Mouse (Mus musculus) kidney, postnatal 0 days (tissue): ENCODE measurements at regions not wholly inside any gene's neighbourhood (a gene's known extent, or its start where the extent isn't known, plus 50 kb on each side); places are given as distances from the start of the nearest gene placed in this dataset.

Experiments used
- ATAC-seq: fragments of 200-750 bp; cut with Nextera tagmentation; replicated peaks from 2 replicates; pipeline ENCODE4 v1.8.0; 2017; ENCODE audit warnings: low read depth, moderate number of reproducible peaks, moderate TSS enrichment, moderate library complexity; ENCODE audit not compliant: low FRiP score
- DNase-seq: peaks from one replicate; pipeline ENCODE4 v3.0.0-alpha.2; 2016; ENCODE audit warnings: low spot score
- H3K27ac ChIP-seq: fragments of 300-500 bp; sonication (generic); 2 replicates; pipeline ENCODE4 v1.5.1; 2014; ENCODE audit warnings: mild to moderate bottlenecking
- H3K27me3 ChIP-seq: fragments of 300-500 bp; sonication (generic); 2 replicates; pipeline ENCODE4 v1.6.1; 2014; ENCODE audit warnings: low read length, mixed read lengths; ENCODE audit not compliant: insufficient read depth
- H3K36me3 ChIP-seq: fragments of 300-500 bp; sonication (generic); 2 replicates; pipeline ENCODE4 v1.6.1; 2014; ENCODE audit warnings: low read length, mixed read lengths; ENCODE audit not compliant: insufficient read depth
- H3K4me1 ChIP-seq: fragments of 300-500 bp; sonication (generic); replicated peaks from 2 replicates; pipeline ENCODE4 v1.6.1; 2014; ENCODE audit warnings: antibody characterized with exemption, low read length, mixed read lengths; ENCODE audit not compliant: insufficient read depth
- H3K4me2 ChIP-seq: fragments of 300-500 bp; sonication (generic); 2 replicates; pipeline ENCODE4 v1.6.1; 2014; ENCODE audit warnings: mild to moderate bottlenecking, low read length, moderate library complexity, mixed read lengths
- H3K4me3 ChIP-seq: fragments of 300-500 bp; sonication (generic); replicated peaks from 2 replicates; pipeline ENCODE4 v1.5.1; 2014; ENCODE audit warnings: low read depth, low read length
- H3K9ac ChIP-seq: fragments of 300-500 bp; sonication (generic); 2 replicates; pipeline ENCODE4 v1.6.1; 2014; ENCODE audit warnings: low read depth, low read length
- H3K9me3 ChIP-seq: fragments of 300-500 bp; sonication (generic); replicated peaks from 2 replicates; pipeline ENCODE4 v1.6.1; 2016; ENCODE audit warnings: low read length, inconsistent platforms, mixed read lengths
- CTCF ChIP-seq: IDR thresholded peaks from 2 replicates; pipeline ENCODE4 v1.5.1; 2016; ENCODE audit warnings: antibody characterized with exemption, low read depth, mild to moderate bottlenecking, moderate library complexity
- WGBS: fragments of 180-500 bp; shearing (Covaris S2); extraction: QIAGEN DNeasy Blood & Tissue Kit; methylation state at CpG from one replicate; pipeline ENCODE4 v1.1.7; 2014; 5-methylcytosine and 5-hydroxymethylcytosine counted together

- Histone ChIP-seq H3K9me3 (no peaks in the 10 kb centered on the region), H3K27ac (no peak overlapping the region), H3K9ac (no peak overlapping the region), H3K36me3 (no peaks in the 10 kb centered on the region), H3K27me3 (no peaks in the 10 kb centered on the region), H3K4me1 (no peaks in the 10 kb centered on the region), H3K4me2 (no peak overlapping the region), H3K4me3 (no peak overlapping the region)
- no peak for TF ChIP-seq CTCF
- DNase-seq (no peak), ATAC-seq (no peak)
- 59% methylated on average over 3 of the region's 3 CpGs for WGBS
Measured at GRCm38 (mm10) chr1:16007809-16008208, 85.3 kb downstream of the 4930444P10Rik start.

GRCm38 (mm10) chr1:16006888-16007287 lies 86.2 kb downstream of the 4930444P10Rik start:
- no peak for ATAC-seq
- WGBS: 75% methylated on average over 2 of the region's 2 CpGs

GRCm38 (mm10) chr1:15997135-15997534 lies 96.0 kb downstream of the 4930444P10Rik start:
- 62% methylated on average over 5 of the region's 5 CpGs for WGBS

More at GRCm38 (mm10) chr1:16006888-16007287, 86.2 kb downstream of the 4930444P10Rik start:
- peak; percentile 36 for TF ChIP-seq CTCF
- Histone ChIP-seq H3K9me3 (no peaks in the 10 kb centered on the region), H3K36me3 (no peaks in the 10 kb centered on the region), H3K27ac (no peak overlapping the region), H3K4me2 (no peak overlapping the region), H3K4me1 (no peaks in the 10 kb centered on the region), H3K27me3 (no peaks in the 10 kb centered on the region), H3K9ac (no peak overlapping the region), H3K4me3 (no peak overlapping the region)
- no peak for DNase-seq

GRCm38 (mm10) chr1:15996341-15996740 lies 96.8 kb downstream of the 4930444P10Rik start:
- 0 out of 2 replicates have a peak, but pooled peaks cover 3% of the 10 kb centered on the region for H3K9me3 ChIP-seq
- DNase-seq (no peak), ATAC-seq (no peak)
- H3K27me3 ChIP-seq: no peaks in the 10 kb centered on the region
- H3K4me3 ChIP-seq: no peak overlapping the region
- no peak overlapping the region for H3K27ac ChIP-seq
- no peaks in the 10 kb centered on the region for H3K4me1 ChIP-seq
- WGBS: 47% methylated on average over 2 of the region's 2 CpGs
- no peak for TF ChIP-seq CTCF
- H3K9ac ChIP-seq: no peak overlapping the region
- no peak overlapping the region for H3K4me2 ChIP-seq
- H3K36me3 ChIP-seq: no peaks in the 10 kb centered on the region

More at GRCm38 (mm10) chr1:15997135-15997534, 96.0 kb downstream of the 4930444P10Rik start:
- TF ChIP-seq CTCF: no peak
- ATAC-seq (no peak), DNase-seq (no peak)
- no peaks in the 10 kb centered on the region for H3K27me3 ChIP-seq
- H3K9me3 ChIP-seq: 0 out of 2 replicates have a peak, but pooled peaks cover 3% of the 10 kb centered on the region
- no peak overlapping the region for H3K4me3 ChIP-seq
- no peak overlapping the region for H3K4me2 ChIP-seq
- no peaks in the 10 kb centered on the region for H3K36me3 ChIP-seq
- H3K27ac ChIP-seq: no peak overlapping the region
- H3K4me1 ChIP-seq: no peaks in the 10 kb centered on the region
- no peak overlapping the region for H3K9ac ChIP-seq

- Histone ChIP-seq H3K4me1 (no peaks in the 10 kb centered on the region), H3K4me2 (no peak overlapping the region), H3K36me3 (no peaks in the 10 kb centered on the region), H3K4me3 (no peak overlapping the region), H3K9ac (no peak overlapping the region), H3K9me3 (no peaks in the 10 kb centered on the region), H3K27me3 (no peaks in the 10 kb centered on the region), H3K27ac (no peak overlapping the region)
- 41% methylated on average over 4 of the region's 4 CpGs for WGBS
- ATAC-seq: peak; percentile 65; the same call in 1 of the 2 replicates
- peak; percentile 73 for TF ChIP-seq CTCF
- DNase-seq: peak; percentile 62
Measured at GRCm38 (mm10) chr1:15993561-15994410, 99.3 kb downstream of the 4930444P10Rik start.

- DNase-seq (no peak), ATAC-seq (no peak)
- 59% methylated on average over 2 of the region's 2 CpGs for WGBS
- Histone ChIP-seq H3K27ac (no peak overlapping the region), H3K36me3 (no peaks in the 10 kb centered on the region), H3K9me3 (no peaks in the 10 kb centered on the region), H3K9ac (no peak overlapping the region), H3K4me2 (no peak overlapping the region), H3K4me1 (no peaks in the 10 kb centered on the region), H3K27me3 (no peaks in the 10 kb centered on the region), H3K4me3 (no peak overlapping the region)
- TF ChIP-seq CTCF: no peak
Measured at GRCm38 (mm10) chr1:15990982-15991381, 102.1 kb downstream of the 4930444P10Rik start.
